Mouse (Mus musculus): ENCODE measurements around the gene Fam84a.

GRCm38 (mm10) chr12:14150568-14150909 lies 1.3 kb downstream of the Fam84a start:
- TF ChIP-seq CTCF (IDR thresholded peaks at IDR 0.05; ENCODE audit: insufficient read depth, low read depth, low read length), result no peak
- no peak for TF ChIP-seq POLR2A (IDR thresholded peaks at IDR 0.05; ENCODE audit: insufficient read depth, low read depth, low read length)
